Mouse (Mus musculus) brain, embryonic 14.5 days (tissue): Measurements from ENCODE around the gene Retn.

Experiments used
- CTCF ChIP-seq: fragments of 200-500 bp; IDR thresholded peaks from 2 replicates; pipeline ENCODE4 v1.5.1; 2012; ENCODE audit warnings: inconsistent platforms, mild to moderate bottlenecking, moderate library complexity, borderline replicate concordance; ENCODE audit not compliant: insufficient read depth, insufficient read length; ENCODE audit errors: extremely low read depth
- POLR2A ChIP-seq: fragments of 200-500 bp; IDR thresholded peaks from 2 replicates; pipeline ENCODE4 v1.6.1; 2012; ENCODE audit warnings: mild to moderate bottlenecking, inconsistent platforms, borderline replicate concordance; ENCODE audit not compliant: poor library complexity, insufficient read depth, insufficient read length, severe bottlenecking; ENCODE audit errors: extremely low read depth

DNA sequence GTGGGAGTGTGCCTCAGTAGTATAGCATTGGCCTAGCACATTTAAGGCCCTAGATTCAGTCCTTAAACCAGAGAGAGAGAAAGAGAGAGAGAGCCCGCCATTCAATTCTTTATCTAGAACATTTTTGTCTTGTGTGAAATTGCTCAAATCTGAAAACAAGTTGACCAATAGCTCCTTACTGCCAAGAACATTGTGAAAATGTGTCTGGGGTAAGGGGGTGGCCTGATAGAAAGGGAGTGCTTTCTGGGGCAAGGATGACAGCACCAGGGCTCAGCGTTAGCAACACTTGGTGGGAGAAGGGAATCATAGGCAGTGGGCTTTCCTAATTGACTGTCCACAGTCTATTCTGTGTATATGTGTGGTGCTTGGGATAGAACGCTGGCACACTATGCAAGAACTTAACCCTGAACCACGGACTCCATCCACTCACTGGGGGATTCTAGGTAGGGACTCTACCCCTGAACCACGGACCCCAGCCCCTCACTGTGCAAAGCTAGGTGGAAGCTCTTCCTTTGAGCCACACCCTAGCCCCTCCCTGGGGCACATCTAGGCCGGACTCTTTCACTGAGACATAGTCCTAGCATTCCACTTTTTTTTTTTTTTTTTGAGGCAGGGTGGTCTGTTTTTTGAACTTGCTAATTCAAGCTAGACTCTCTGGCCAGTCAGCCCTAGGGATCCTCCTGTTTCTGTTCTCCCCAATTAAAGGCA, 8.6 kb upstream of the Retn start:
- TF ChIP-seq CTCF (no peak), POLR2A (no peak)
